Mouse (Mus musculus) heart, embryonic 15.5 days (tissue): ENCODE results near the gene Lca5. TPM values are rescaled to one million over a fixed set of nuclear protein-coding genes. Genes with fewer than 3 reads are reported as not detected.

Source experiments
- ATAC-seq: fragments of 200-750 bp; cut with Nextera tagmentation; replicated peaks from 2 replicates; pipeline ENCODE4 v1.8.0; 2017; ENCODE audit warnings: low read depth, moderate TSS enrichment; ENCODE audit not compliant: insufficient number of reproducible peaks, insufficient read depth, low FRiP score
- H3K27ac ChIP-seq: fragments of 300-500 bp; sonication (generic); 2 replicates; pipeline ENCODE4 v1.5.1; 2015; ENCODE audit warnings: mild to moderate bottlenecking, inconsistent platforms
- H3K27me3 ChIP-seq: fragments of 300-500 bp; sonication (generic); 2 replicates; pipeline ENCODE4 v1.6.1; 2015; ENCODE audit warnings: inconsistent platforms
- H3K36me3 ChIP-seq: fragments of 300-500 bp; sonication (generic); 2 replicates; pipeline ENCODE4 v1.6.1; 2015; ENCODE audit warnings: mild to moderate bottlenecking, inconsistent platforms
- H3K4me1 ChIP-seq: fragments of 300-500 bp; sonication (generic); replicated peaks from 2 replicates; pipeline ENCODE4 v1.6.1; 2015; ENCODE audit warnings: inconsistent platforms
- H3K4me2 ChIP-seq: fragments of 300-500 bp; sonication (generic); 2 replicates; pipeline ENCODE4 v1.6.1; 2015; ENCODE audit warnings: inconsistent platforms, mild to moderate bottlenecking, moderate library complexity
- H3K4me3 ChIP-seq: fragments of 300-500 bp; sonication (generic); 2 replicates; pipeline ENCODE4 v1.5.1; 2015; ENCODE audit warnings: mild to moderate bottlenecking, inconsistent platforms
- H3K9ac ChIP-seq: fragments of 300-500 bp; sonication (generic); 2 replicates; pipeline ENCODE4 v1.6.1; 2015; ENCODE audit warnings: mild to moderate bottlenecking, inconsistent platforms
- H3K9me3 ChIP-seq: fragments of 300-500 bp; sonication (generic); replicated peaks from 2 replicates; pipeline ENCODE4 v1.6.1; 2016; ENCODE audit warnings: inconsistent platforms
- WGBS: fragments of 180-500 bp; shearing (Covaris S2); methylation state at CpG from one replicate; pipeline ENCODE4 v1.1.7; 2015; ENCODE audit warnings: mixed read lengths; 5-methylcytosine and 5-hydroxymethylcytosine counted together
- polyA plus RNA-seq: library from polyadenylated mRNA; unstranded; fragments of >200 nt; fragmentation: Nextera tagmentation; extraction: Ambion mirVana; gene quantifications from 2 replicates; pipeline ENCODE4 v1.2.1, GENCODE M21; 2015

The Lca5 gene
- polyA plus RNA-seq, 1 experiment from 2014 or later: 10.0 TPM

GRCm38 (mm10) chr9:83389570-83389969 is 51.4 kb downstream of the Lca5 start:
- H3K27me3 ChIP-seq: no peaks in the 10 kb centered on the region
- H3K4me1 ChIP-seq: peaks cover 4% of the 10 kb centered on the region
- H3K27ac ChIP-seq: no peak overlapping the region
- 78% methylated on average over 9 of the region's 9 CpGs for WGBS
- no peaks in the 10 kb centered on the region for H3K9me3 ChIP-seq
- H3K4me2 ChIP-seq: no peak overlapping the region
- ATAC-seq: no peak
- H3K4me3 ChIP-seq: no peak overlapping the region
- no peaks in the 10 kb centered on the region for H3K36me3 ChIP-seq
- H3K9ac ChIP-seq: no peak overlapping the region

- Histone ChIP-seq H3K36me3 (no peaks in the 10 kb centered on the region), H3K27me3 (no peaks in the 10 kb centered on the region), H3K9ac (no peak overlapping the region), H3K9me3 (no peaks in the 10 kb centered on the region), H3K4me3 (no peak overlapping the region), H3K27ac (no peak overlapping the region), H3K4me2 (no peak overlapping the region), H3K4me1 (peaks cover 4% of the 10 kb centered on the region)
- ATAC-seq: no peak
- 67% methylated on average over 5 of the region's 5 CpGs for WGBS
These were observed 54.6 kb downstream of the Lca5 start for GRCm38 (mm10) chr9:83386264-83386855.

GRCm38 (mm10) chr9:83385301-83385700 is 55.6 kb downstream of the Lca5 start:
- Histone ChIP-seq H3K4me3 (no peak overlapping the region), H3K27me3 (no peaks in the 10 kb centered on the region), H3K4me2 (no peak overlapping the region), H3K27ac (no peak overlapping the region), H3K9me3 (no peaks in the 10 kb centered on the region), H3K9ac (no peak overlapping the region), H3K4me1 (peaks cover 4% of the 10 kb centered on the region), H3K36me3 (no peaks in the 10 kb centered on the region)
- no peak for ATAC-seq
- WGBS: 25% methylated on average over 6 of the region's 6 CpGs

- 69% methylated on average over 3 of the region's 3 CpGs for WGBS
- Histone ChIP-seq H3K36me3 (no peaks in the 10 kb centered on the region), H3K9ac (no peak overlapping the region), H3K4me1 (peaks cover 4% of the 10 kb centered on the region), H3K27me3 (no peaks in the 10 kb centered on the region), H3K4me3 (no peak overlapping the region), H3K9me3 (no peaks in the 10 kb centered on the region), H3K4me2 (no peak overlapping the region), H3K27ac (no peak overlapping the region)
- no peak for ATAC-seq
These were observed 57.7 kb downstream of the Lca5 start for GRCm38 (mm10) chr9:83383235-83383634.

GRCm38 (mm10) chr9:83382775-83383174 is 58.2 kb downstream of the Lca5 start:
- WGBS: 57% methylated on average over 3 of the region's 3 CpGs
- ATAC-seq: no peak
- Histone ChIP-seq H3K4me3 (no peak overlapping the region), H3K27ac (no peak overlapping the region), H3K9ac (no peak overlapping the region), H3K27me3 (no peaks in the 10 kb centered on the region), H3K4me1 (peaks cover 4% of the 10 kb centered on the region), H3K36me3 (no peaks in the 10 kb centered on the region), H3K9me3 (no peaks in the 10 kb centered on the region), H3K4me2 (no peak overlapping the region)

- ATAC-seq: no peak
- Histone ChIP-seq H3K36me3 (no peaks in the 10 kb centered on the region), H3K4me1 (peaks cover 4% of the 10 kb centered on the region), H3K9me3 (no peaks in the 10 kb centered on the region), H3K4me3 (no peak overlapping the region), H3K27ac (no peak overlapping the region), H3K4me2 (no peak overlapping the region), H3K9ac (no peak overlapping the region), H3K27me3 (no peaks in the 10 kb centered on the region)
These were observed 59.6 kb downstream of the Lca5 start for GRCm38 (mm10) chr9:83381317-83381716.

GRCm38 (mm10) chr9:83379661-83380060 is 61.3 kb downstream of the Lca5 start:
- Histone ChIP-seq H3K9me3 (no peaks in the 10 kb centered on the region), H3K4me2 (no peak overlapping the region), H3K27me3 (no peaks in the 10 kb centered on the region), H3K27ac (no peak overlapping the region), H3K36me3 (no peaks in the 10 kb centered on the region), H3K4me3 (no peak overlapping the region), H3K4me1 (0 out of 2 replicates have a peak, but pooled peaks cover 3% of the 10 kb centered on the region), H3K9ac (no peak overlapping the region)
- WGBS: 75% methylated on average over 10 of the region's 10 CpGs
- ATAC-seq: no peak

- no peak for ATAC-seq
- 52% methylated on average over 2 of the region's 2 CpGs for WGBS
These were observed 63.8 kb downstream of the Lca5 start for GRCm38 (mm10) chr9:83377132-83377531.

GRCm38 (mm10) chr9:83375522-83376176 is 65.3 kb downstream of the Lca5 start:
- Histone ChIP-seq H3K27me3 (no peaks in the 10 kb centered on the region), H3K4me2 (no peak overlapping the region), H3K4me3 (no peak overlapping the region), H3K27ac (no peak overlapping the region), H3K9me3 (no peaks in the 10 kb centered on the region), H3K9ac (no peak overlapping the region), H3K36me3 (no peaks in the 10 kb centered on the region), H3K4me1 (0 out of 2 replicates have a peak, but pooled peaks cover 3% of the 10 kb centered on the region)
- 25% methylated on average over 4 of the region's 4 CpGs for WGBS
- no peak for ATAC-seq

More at GRCm38 (mm10) chr9:83377132-83377531, 63.8 kb downstream of the Lca5 start:
- H3K4me2 ChIP-seq: no peak overlapping the region
- H3K4me3 ChIP-seq: no peak overlapping the region
- no peak overlapping the region for H3K27ac ChIP-seq
- no peak overlapping the region for H3K9ac ChIP-seq
- no peaks in the 10 kb centered on the region for H3K27me3 ChIP-seq
- no peaks in the 10 kb centered on the region for H3K36me3 ChIP-seq
- H3K4me1 ChIP-seq: 0 out of 2 replicates have a peak, but pooled peaks cover 3% of the 10 kb centered on the region
- no peaks in the 10 kb centered on the region for H3K9me3 ChIP-seq

- H3K27me3 ChIP-seq: no peaks in the 10 kb centered on the region
- H3K4me3 ChIP-seq: no peak overlapping the region
- H3K4me2 ChIP-seq: no peak overlapping the region
- H3K9ac ChIP-seq: no peak overlapping the region
- 0 out of 2 replicates have a peak, but pooled peaks cover 3% of the 10 kb centered on the region for H3K4me1 ChIP-seq
- no peaks in the 10 kb centered on the region for H3K9me3 ChIP-seq
- ATAC-seq: no peak
- no peaks in the 10 kb centered on the region for H3K36me3 ChIP-seq
- H3K27ac ChIP-seq: no peak overlapping the region
- WGBS: 25% methylated on average over 1 of the region's 1 CpGs
These were observed 70.0 kb downstream of the Lca5 start for GRCm38 (mm10) chr9:83370907-83371306.

GRCm38 (mm10) chr9:83368234-83368633 is 72.7 kb downstream of the Lca5 start:
- ATAC-seq: no peak
- no peak overlapping the region for H3K27ac ChIP-seq
- H3K27me3 ChIP-seq: no peaks in the 10 kb centered on the region
- WGBS: 97% methylated on average over 1 of the region's 1 CpGs
- H3K4me3 ChIP-seq: no peak overlapping the region
- no peak overlapping the region for H3K9ac ChIP-seq
- no peaks in the 10 kb centered on the region for H3K36me3 ChIP-seq
- no peaks in the 10 kb centered on the region for H3K9me3 ChIP-seq
- H3K4me1 ChIP-seq: no peaks in the 10 kb centered on the region
- H3K4me2 ChIP-seq: no peak overlapping the region

GRCm38 (mm10) chr9:83355802-83356201 is 85.1 kb downstream of the Lca5 start:
- Histone ChIP-seq H3K9ac (no peak overlapping the region), H3K36me3 (no peaks in the 10 kb centered on the region), H3K27me3 (no peaks in the 10 kb centered on the region), H3K27ac (no peak overlapping the region), H3K4me1 (peaks cover 7% of the 10 kb centered on the region), H3K4me3 (no peak overlapping the region), H3K4me2 (no peak overlapping the region), H3K9me3 (no peaks in the 10 kb centered on the region)
- WGBS: 62% methylated on average over 4 of the region's 4 CpGs
- no peak for ATAC-seq
